Mouse (Mus musculus) B cell, adult (primary cell): ENCODE data around the gene Gm10670. TPM values are rescaled to one million over a fixed set of nuclear protein-coding genes. Genes with fewer than 3 reads are reported as not detected.

Experiments
- total RNA-seq: library from RNA; stranded (reverse); gene quantifications from 4 replicates; pipeline ENCODE4 v1.2.4, GENCODE M21; 2023; ENCODE audit not compliant: inconsistent age

Gm10670 gene
- not detected in 4 replicates for total RNA-seq

DNA sequence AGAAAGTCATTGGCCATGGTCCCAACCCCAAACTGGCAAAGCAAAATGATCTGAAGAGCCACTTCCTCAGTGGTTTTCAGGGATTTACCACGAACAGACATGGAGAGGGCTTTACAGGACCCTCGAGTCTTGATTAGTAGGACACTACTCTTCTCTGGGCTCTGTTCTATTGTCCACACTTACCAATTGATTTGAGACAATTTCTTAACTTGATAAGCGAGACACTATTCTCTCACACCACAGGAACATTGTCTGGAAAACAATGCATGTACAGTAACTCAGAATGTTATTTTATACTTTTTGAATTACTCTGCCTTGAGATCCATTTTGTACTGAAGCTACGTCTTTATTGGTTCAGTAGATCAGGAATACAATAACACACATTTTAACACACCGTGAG, at the start of gene Gm10670:
Gene Gm10670 (minus strand): TSS at position 101 of the 400 bp plus-strand sequence.

DNA sequence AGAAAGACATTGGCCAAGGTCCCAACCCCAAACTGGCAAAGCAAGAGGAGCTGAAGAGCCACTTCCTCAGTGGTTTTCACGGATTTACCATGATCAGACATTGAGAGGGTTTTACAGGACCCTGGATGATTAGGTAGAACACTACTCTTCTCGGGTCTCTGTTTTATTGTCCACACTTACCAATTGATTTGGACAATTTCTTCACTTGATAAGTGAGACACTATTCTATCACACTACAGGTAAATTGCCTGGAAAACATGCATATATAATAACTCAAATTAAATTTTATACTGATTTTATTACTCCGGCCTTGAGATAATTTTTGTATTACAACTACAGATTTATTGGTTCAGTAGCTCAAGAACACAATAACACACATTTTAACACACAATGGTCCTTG, 35.7 kb upstream of the Gm10670 start, which contains the start of gene Vmn1r103:
Gene Vmn1r103 (minus strand): TSS at position 101 of the 400 bp plus-strand sequence.

GRCm38 (mm10) chr7:20442493-20442892, 32.2 kb downstream of the Gm10670 start, which contains the start of gene Vmn1r101:
Gene Vmn1r101 (minus strand): TSS chr7:20442593.

Other genes with a start within 250 kb of the Gm10670 start
- not detected in 4 replicates for gene Gm4498, start 241.1 kb downstream of the Gm10670 start, total RNA-seq
- not detected in 4 replicates for gene Gm5890, start 212.1 kb downstream of the Gm10670 start, total RNA-seq
- gene Gm4133, start 140.9 kb downstream of the Gm10670 start, total RNA-seq: not detected in 4 replicates
- gene Gm5728, start 99.5 kb downstream of the Gm10670 start, total RNA-seq: not detected in 4 replicates
- gene Vmn1r100, start 57.0 kb downstream of the Gm10670 start, total RNA-seq: not detected in 4 replicates
- gene Vmn1r101, start 32.3 kb downstream of the Gm10670 start, total RNA-seq: not detected in 4 replicates
- gene Vmn1r103, start 35.6 kb upstream of the Gm10670 start, total RNA-seq: not detected in 4 replicates
- gene Vmn1r104, start 58.9 kb upstream of the Gm10670 start, total RNA-seq: not detected in 4 replicates
- not detected in 4 replicates for gene Gm5726, start 70.8 kb upstream of the Gm10670 start, total RNA-seq
- not detected in 4 replicates for gene Gm4141, start 101.3 kb upstream of the Gm10670 start, total RNA-seq
- gene Gm4513, start 124.1 kb upstream of the Gm10670 start, total RNA-seq: not detected in 4 replicates
- gene Vmn1r107, start 194.0 kb upstream of the Gm10670 start, total RNA-seq: not detected in 4 replicates
- gene Vmn1r111, start 228.3 kb upstream of the Gm10670 start, total RNA-seq: not detected in 4 replicates